Mouse (Mus musculus): ENCODE data around the gene Dcp1a.
A peak's percentile ranks its signal among the peaks of the same experiment; 100 is the strongest.

Dcp1a gene

GRCm38 (mm10) chr14:30557730-30558129 is 78.4 kb downstream of the Dcp1a start:
- DNase-seq (ENCODE audit: low read depth in 1 of 2, low spot score in 2 of 2), result no peak

GRCm38 (mm10) chr14:30559321-30559850 is 80.1 kb downstream of the Dcp1a start:
- no peak for DNase-seq (ENCODE audit: low read depth in 1 of 2, low spot score in 2 of 2)

GRCm38 (mm10) chr14:30560803-30561389 is 81.6 kb downstream of the Dcp1a start:
- no peak for DNase-seq (ENCODE audit: low read depth in 1 of 2, low spot score in 2 of 2)

- no peak for DNase-seq (ENCODE audit: low read depth in 1 of 2, low spot score in 2 of 2)
Observed at GRCm38 (mm10) chr14:30561470-30562187, 82.3 kb downstream of the Dcp1a start.

- DNase-seq (ENCODE audit: low read depth in 1 of 2, low spot score in 2 of 2), result no peak
Observed at GRCm38 (mm10) chr14:30562343-30562742, 83.0 kb downstream of the Dcp1a start.

GRCm38 (mm10) chr14:30564451-30564850 is 85.1 kb downstream of the Dcp1a start:
- DNase-seq (ENCODE audit: low read depth in 1 of 2, low spot score in 2 of 2), result no peak

GRCm38 (mm10) chr14:30566317-30566716 is 87.0 kb downstream of the Dcp1a start:
- no peak for DNase-seq (ENCODE audit: low read depth in 1 of 2, low spot score in 2 of 2)

- DNase-seq (ENCODE audit: low read depth in 1 of 2, low spot score in 2 of 2), result no peak
Observed at GRCm38 (mm10) chr14:30568016-30568415, 88.7 kb downstream of the Dcp1a start.

GRCm38 (mm10) chr14:30570303-30570702 is 91.0 kb downstream of the Dcp1a start:
- DNase-seq (ENCODE audit: low read depth in 1 of 2, low spot score in 2 of 2), result no peak

GRCm38 (mm10) chr14:30572253-30572652 is 92.9 kb downstream of the Dcp1a start:
- DNase-seq (ENCODE audit: low read depth in 1 of 2, low spot score in 2 of 2), result no peak

GRCm38 (mm10) chr14:30573235-30573634 is 93.9 kb downstream of the Dcp1a start:
- no peak for DNase-seq (ENCODE audit: low read depth in 1 of 2, low spot score in 2 of 2)

GRCm38 (mm10) chr14:30573983-30574584 is 94.7 kb downstream of the Dcp1a start:
- DNase-seq (ENCODE audit: low read depth in 1 of 2, low spot score in 2 of 2), result peak in 1 of 2 experiments; percentile 76

- DNase-seq (ENCODE audit: low read depth in 1 of 2, low spot score in 2 of 2), result no peak
Observed at GRCm38 (mm10) chr14:30575791-30576190, 96.5 kb downstream of the Dcp1a start.

GRCm38 (mm10) chr14:30576260-30576659 is 96.9 kb downstream of the Dcp1a start:
- DNase-seq (ENCODE audit: low read depth in 1 of 2, low spot score in 2 of 2), result no peak
